Mouse (Mus musculus): ENCODE results near the gene Gm20671. TPM values are rescaled to one million over a fixed set of nuclear protein-coding genes. Genes with fewer than 3 reads are reported as not detected.
"Not testable (repeated sequence)": the region's sequence is repeated elsewhere in the genome, so short reads cannot be mapped to it uniquely, and the experiment has no call there.

Gene Gm20671
- polyA plus RNA-seq, 1 experiment: 5.9 TPM

- WGBS: 6% methylated on average over 6 of the region's 6 CpGs
- Histone ChIP-seq H3K4me1 (ENCODE audit: control insufficient read depth, insufficient read depth, insufficient read length) (no peaks in the 10 kb centered on the region; the same call in 1 of the 2 replicates), H3K4me3 (ENCODE audit: extremely low read depth, insufficient read depth, insufficient read length) (peak overlapping the region; percentile 19; the same call in 1 of the 2 replicates), H3K27ac (ENCODE audit: insufficient read depth, low read length) (no peak overlapping the region), H3K36me3 (ENCODE audit: control insufficient read depth, insufficient read depth, low read length) (no peaks in the 10 kb centered on the region), H3K27me3 (ENCODE audit: control insufficient read depth, insufficient read depth, low read length) (no peaks in the 10 kb centered on the region)
- no peak for TF ChIP-seq POLR2A (IDR thresholded peaks at IDR 0.05; ENCODE audit: low read depth, low read length)
- no peak for TF ChIP-seq CTCF (IDR thresholded peaks at IDR 0.05; ENCODE audit: extremely low read depth, insufficient read depth, insufficient read length, insufficient replicate concordance)
- peak in 1 of 2 experiments; percentile 29 for DNase-seq (ENCODE audit: low read depth in 1 of 2, low spot score in 2 of 2)
Observed at GRCm38 (mm10) chr5:32857781-32858220, 30.9 kb upstream of the Gm20671 start.

- peaks cover 12% of the 10 kb centered on the region for H3K4me1 ChIP-seq (ENCODE audit: control insufficient read depth, insufficient read depth, insufficient read length)
- not testable (repeated sequence) for H3K4me3 ChIP-seq (ENCODE audit: extremely low read depth, insufficient read depth, insufficient read length); H3K36me3 ChIP-seq (ENCODE audit: control insufficient read depth, insufficient read depth, low read length); H3K27ac ChIP-seq (ENCODE audit: insufficient read depth, low read length); H3K27me3 ChIP-seq (ENCODE audit: control insufficient read depth, insufficient read depth, low read length); DNase-seq (ENCODE audit: low read depth in 1 of 2, low spot score in 2 of 2)
- WGBS: 99% methylated on average over 3 of the region's 3 CpGs
Observed at GRCm38 (mm10) chr5:32855274-32855673, 28.4 kb upstream of the Gm20671 start.

GRCm38 (mm10) chr5:32854818-32855217, 27.9 kb upstream of the Gm20671 start:
- Histone ChIP-seq H3K4me1 (ENCODE audit: control insufficient read depth, insufficient read depth, insufficient read length) (peaks cover 12% of the 10 kb centered on the region), H3K4me3 (ENCODE audit: extremely low read depth, insufficient read depth, insufficient read length) (no peak overlapping the region), H3K27ac (ENCODE audit: insufficient read depth, low read length) (no peak overlapping the region), H3K27me3 (ENCODE audit: control insufficient read depth, insufficient read depth, low read length) (no peaks in the 10 kb centered on the region), H3K36me3 (ENCODE audit: control insufficient read depth, insufficient read depth, low read length) (no peaks in the 10 kb centered on the region)
- WGBS: 79% methylated on average over 4 of the region's 4 CpGs
- no peak for DNase-seq (ENCODE audit: low read depth in 1 of 2, low spot score in 2 of 2)
- TF ChIP-seq POLR2A (IDR thresholded peaks at IDR 0.05; ENCODE audit: low read depth, low read length) (no peak), CTCF (IDR thresholded peaks at IDR 0.05; ENCODE audit: extremely low read depth, insufficient read depth, insufficient read length, insufficient replicate concordance) (no peak)

DNA sequence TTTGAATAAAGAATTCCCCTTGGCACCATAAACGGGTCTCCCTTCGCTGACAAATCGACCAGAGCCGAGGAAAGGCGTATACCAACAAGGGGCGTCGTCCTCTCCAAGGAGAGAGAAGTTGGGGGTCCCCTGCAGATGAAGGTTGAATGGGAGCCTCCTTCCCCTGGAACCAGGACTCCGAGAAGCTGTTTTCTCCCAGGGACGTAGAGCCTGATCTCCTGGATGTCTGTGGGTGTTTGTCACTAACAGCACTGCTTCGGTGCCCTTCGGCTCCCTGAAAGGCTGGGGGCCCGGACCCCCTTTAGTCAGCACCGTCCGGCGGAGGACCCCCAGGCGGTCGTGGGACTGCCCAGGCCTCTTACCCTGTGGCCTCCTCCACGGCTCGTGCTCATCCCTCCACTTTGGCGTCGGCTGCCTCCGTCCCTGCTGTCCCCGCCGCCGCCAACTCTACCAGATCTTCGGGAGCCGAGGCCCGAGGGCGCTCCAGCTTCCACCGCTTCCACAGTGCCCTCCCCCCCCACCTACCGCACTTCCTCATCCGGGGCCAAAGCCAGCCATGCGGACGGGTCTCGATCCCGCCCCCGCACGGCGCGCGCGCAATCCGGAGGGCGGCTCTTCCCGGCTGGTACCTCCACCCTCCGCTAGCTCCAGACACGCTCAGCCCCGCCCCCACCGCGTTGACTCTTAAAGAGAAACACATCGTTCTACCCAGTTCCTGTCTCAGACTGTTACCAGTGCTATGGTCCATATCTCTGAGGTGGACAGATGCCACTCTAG, 27.0 kb upstream of the Gm20671 start, which contains the start of gene Prr14l:
TSS of gene Prr14l (minus strand) at position 526 of the 777 bp plus-strand sequence.
- Histone ChIP-seq H3K4me3 (ENCODE audit: extremely low read depth, insufficient read depth, insufficient read length) (peak within 1 kb of the TSS; percentile 96), H3K27ac (ENCODE audit: insufficient read depth, low read length) (peak within 1 kb of the TSS; percentile 87), H3K27me3 (ENCODE audit: control insufficient read depth, insufficient read depth, low read length) (no peaks in the 10 kb centered on the region), H3K36me3 (ENCODE audit: control insufficient read depth, insufficient read depth, low read length) (no peaks in the 10 kb centered on the region; the same call in none of the 2 replicates), H3K4me1 (ENCODE audit: control insufficient read depth, insufficient read depth, insufficient read length) (peaks cover 12% of the 10 kb centered on the region)
- WGBS: under 1% methylated on average over 50 of the region's 51 CpGs
- peak; percentile 92 to 99 for DNase-seq (ENCODE audit: low read depth in 1 of 2, low spot score in 2 of 2)
- no peak for TF ChIP-seq CTCF (IDR thresholded peaks at IDR 0.05; ENCODE audit: extremely low read depth, insufficient read depth, insufficient read length, insufficient replicate concordance)
- TF ChIP-seq POLR2A (IDR thresholded peaks at IDR 0.05; ENCODE audit: low read depth, low read length): peak; percentile 89

DNA sequence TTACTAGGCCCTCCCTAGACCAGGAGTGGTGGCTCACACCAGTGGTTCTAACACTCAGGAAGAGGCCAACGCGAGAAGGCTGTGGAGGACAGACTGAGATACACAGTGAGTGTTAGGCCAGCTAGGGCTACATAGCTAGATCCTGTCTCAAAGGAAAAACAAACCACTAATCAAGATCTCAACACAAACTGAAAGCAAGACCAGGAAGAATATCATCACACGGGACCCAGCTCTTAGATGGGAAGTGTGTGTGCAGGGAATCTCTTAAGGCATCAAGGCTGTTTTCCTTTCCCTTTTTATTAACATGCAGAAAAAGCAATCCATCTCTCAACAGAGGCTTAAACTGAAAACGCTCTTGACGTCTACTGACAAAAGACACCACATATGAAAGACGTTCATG, 25.1 kb upstream of the Gm20671 start:
- WGBS: 18% methylated on average over 6 of the region's 6 CpGs
- DNase-seq (ENCODE audit: low read depth in 1 of 2, low spot score in 2 of 2): no peak
- H3K27ac ChIP-seq (ENCODE audit: insufficient read depth, low read length): no peak overlapping the region; the same call in 1 of the 2 replicates
- no peaks in the 10 kb centered on the region for H3K27me3 ChIP-seq (ENCODE audit: control insufficient read depth, insufficient read depth, low read length)
- H3K4me3 ChIP-seq (ENCODE audit: extremely low read depth, insufficient read depth, insufficient read length): peak overlapping the region; percentile 10; the same call in 1 of the 2 replicates
- H3K4me1 ChIP-seq (ENCODE audit: control insufficient read depth, insufficient read depth, insufficient read length): peaks cover 12% of the 10 kb centered on the region
- TF ChIP-seq CTCF (IDR thresholded peaks at IDR 0.05; ENCODE audit: extremely low read depth, insufficient read depth, insufficient read length, insufficient replicate concordance) (no peak), POLR2A (IDR thresholded peaks at IDR 0.05; ENCODE audit: low read depth, low read length) (no peak)
- H3K36me3 ChIP-seq (ENCODE audit: control insufficient read depth, insufficient read depth, low read length): no peaks in the 10 kb centered on the region; the same call in none of the 2 replicates

DNA sequence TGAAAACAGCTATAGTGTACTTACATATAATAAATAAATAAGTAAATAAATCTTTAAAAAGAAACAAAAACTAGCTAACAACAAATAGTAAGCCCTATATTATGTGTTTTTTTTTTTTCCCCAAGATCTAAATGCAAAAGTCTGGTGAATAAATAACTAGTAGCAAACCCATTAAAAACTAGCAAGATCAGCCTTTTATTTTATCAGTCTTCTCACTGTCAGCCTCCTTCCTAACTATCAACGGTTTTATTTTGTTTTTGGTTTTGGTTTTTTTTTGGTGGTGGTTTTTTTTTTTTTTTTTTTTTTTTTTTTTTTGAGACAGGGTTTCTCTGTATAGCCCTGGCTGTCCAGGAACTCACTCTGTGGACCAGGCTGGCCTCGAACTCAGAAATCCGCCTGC, 22.7 kb upstream of the Gm20671 start:
- H3K4me1 ChIP-seq (ENCODE audit: control insufficient read depth, insufficient read depth, insufficient read length): peaks cover 12% of the 10 kb centered on the region
- DNase-seq (ENCODE audit: low read depth in 1 of 2, low spot score in 2 of 2); H3K4me3 ChIP-seq (ENCODE audit: extremely low read depth, insufficient read depth, insufficient read length); H3K36me3 ChIP-seq (ENCODE audit: control insufficient read depth, insufficient read depth, low read length); H3K27me3 ChIP-seq (ENCODE audit: control insufficient read depth, insufficient read depth, low read length); H3K27ac ChIP-seq (ENCODE audit: insufficient read depth, low read length): not testable (repeated sequence)
- WGBS: 89% methylated on average over 3 of the region's 3 CpGs

GRCm38 (mm10) chr5:32849178-32849577, 22.3 kb upstream of the Gm20671 start:
- no peak for TF ChIP-seq POLR2A (IDR thresholded peaks at IDR 0.05; ENCODE audit: low read depth, low read length)

More at GRCm38 (mm10) chr5:32849178-32849577, 22.3 kb upstream of the Gm20671 start:
- 83% methylated on average over 3 of the region's 3 CpGs for WGBS
- Histone ChIP-seq H3K4me1 (ENCODE audit: control insufficient read depth, insufficient read depth, insufficient read length) (peaks cover 12% of the 10 kb centered on the region), H3K36me3 (ENCODE audit: control insufficient read depth, insufficient read depth, low read length) (peaks cover 3% of the 10 kb centered on the region), H3K27ac (ENCODE audit: insufficient read depth, low read length) (no peak overlapping the region), H3K4me3 (ENCODE audit: extremely low read depth, insufficient read depth, insufficient read length) (no peak overlapping the region), H3K27me3 (ENCODE audit: control insufficient read depth, insufficient read depth, low read length) (no peaks in the 10 kb centered on the region)
- no peak for DNase-seq (ENCODE audit: low read depth in 1 of 2, low spot score in 2 of 2)

Data from spleen, adult 2 months (tissue).